Mouse (Mus musculus): ENCODE measurements around the gene Ryr1. TPM values are rescaled to one million over a fixed set of nuclear protein-coding genes. Genes with fewer than 3 reads are reported as not detected.

Ryr1 gene
- polyA plus RNA-seq, 1 experiment from 2014 or later = 0.01 TPM

DNA sequence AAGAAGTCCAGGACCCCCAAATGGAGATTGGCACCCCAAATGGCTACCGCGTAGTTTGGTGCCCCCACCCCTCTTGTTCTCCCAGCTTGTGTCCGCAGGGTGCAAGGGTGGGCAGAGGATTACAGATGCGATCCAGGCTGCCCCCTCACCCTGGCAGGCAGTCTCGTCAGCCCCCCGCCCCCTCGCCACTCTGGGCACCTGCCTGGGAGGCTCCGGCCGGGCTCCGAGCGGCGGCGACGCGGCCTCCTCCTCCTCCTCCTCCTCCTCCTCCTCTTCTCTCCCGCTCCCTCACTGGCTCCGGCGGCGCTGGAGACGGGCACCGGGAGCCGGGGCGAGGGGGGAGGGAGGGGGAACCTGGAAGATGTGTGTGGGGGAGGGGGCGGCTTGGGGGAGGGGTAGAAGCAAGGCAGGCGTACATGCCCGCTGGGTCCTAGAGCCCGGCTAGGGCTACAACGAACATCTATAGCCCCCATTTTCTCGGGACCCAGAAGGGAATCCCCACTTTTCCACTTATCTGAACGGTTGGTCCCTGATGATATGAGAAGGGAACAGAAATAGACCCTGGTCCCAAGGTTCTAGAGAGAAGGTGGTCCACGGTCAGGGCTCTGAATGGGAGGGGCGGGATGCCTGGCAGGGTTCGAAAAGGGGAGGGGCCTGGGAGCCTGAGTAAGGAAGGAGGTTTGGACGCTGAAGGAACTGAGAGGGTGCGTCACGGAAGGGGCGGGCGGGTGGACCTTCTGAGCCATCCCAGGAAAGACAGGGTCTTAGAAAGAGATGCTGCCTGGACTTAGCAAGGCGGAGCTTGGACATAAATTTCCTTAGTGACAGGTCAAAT, 44.5 kb upstream of the Ryr1 start:
- Histone ChIP-seq H3K27me3 (replicated peaks; ENCODE audit: insufficient read depth, low read length) (peaks cover 16% of the 10 kb centered on the region), H3K9ac (replicated peaks; ENCODE audit: low read depth) (no peak overlapping the region), H3K4me1 (ENCODE audit: insufficient read depth, low read depth, low read length) (peaks cover 11% of the 10 kb centered on the region), H3K27ac (ENCODE audit: low read length) (no peak overlapping the region), H3K4me3 (ENCODE audit: low read depth, low read length) (peak overlapping the region; percentile 44), H3K4me2 (replicated peaks; ENCODE audit: low read depth, low read length) (peak overlapping the region; percentile 71), H3K36me3 (ENCODE audit: insufficient read depth, low read length) (peaks cover 8% of the 10 kb centered on the region; the same call in 1 of the 2 replicates), H3K9me3 (ENCODE audit: low read length) (no peaks in the 10 kb centered on the region)
- ATAC-seq = peak; percentile 77
- WGBS = 0% methylated on average over 29 of the region's 39 CpGs
- TF ChIP-seq EP300 (IDR thresholded peaks at IDR 0.05) (no peak), CTCF (IDR thresholded peaks at IDR 0.05) (no peak)
- DNase-seq (ENCODE audit: low spot score) = peak; percentile 85

DNA sequence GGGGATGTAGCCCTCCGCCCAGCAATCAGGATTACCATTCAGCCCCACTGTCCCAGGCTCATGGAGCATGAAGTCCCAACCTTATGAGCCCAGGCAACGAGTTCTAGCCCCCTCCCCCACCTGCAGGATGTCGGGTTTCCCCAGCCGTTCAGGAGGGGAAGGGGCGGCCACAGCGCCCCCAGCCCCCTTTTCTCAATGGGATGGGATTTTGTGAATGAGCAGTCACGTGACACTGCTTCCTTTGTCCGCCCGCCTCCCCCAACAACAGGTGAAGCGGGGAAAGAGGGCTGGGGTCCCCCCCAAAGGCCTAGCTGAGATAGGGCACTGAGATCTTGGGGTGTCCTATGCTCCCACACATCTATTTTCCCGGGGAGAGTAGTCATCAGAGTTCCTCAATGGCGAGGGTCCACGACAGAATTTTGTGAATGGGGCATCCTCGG, 43.8 kb upstream of the Ryr1 start:
- H3K27ac ChIP-seq (ENCODE audit: low read length) = no peak overlapping the region
- peaks cover 16% of the 10 kb centered on the region for H3K27me3 ChIP-seq (replicated peaks; ENCODE audit: insufficient read depth, low read length)

GRCm38 (mm10) chr7:29168121-29168695, 43.2 kb upstream of the Ryr1 start:
- peak; percentile 18 for DNase-seq (ENCODE audit: low spot score)
- no peaks in the 10 kb centered on the region for H3K9me3 ChIP-seq (ENCODE audit: low read length)
- no peak overlapping the region for H3K27ac ChIP-seq (ENCODE audit: low read length)
- TF ChIP-seq CTCF (IDR thresholded peaks at IDR 0.05) (no peak), EP300 (IDR thresholded peaks at IDR 0.05) (no peak)
- H3K36me3 ChIP-seq (ENCODE audit: insufficient read depth, low read length) = no peaks in the 10 kb centered on the region
- no peak overlapping the region for H3K9ac ChIP-seq (replicated peaks; ENCODE audit: low read depth)
- WGBS = 15% methylated on average over 8 of the region's 10 CpGs
- no peak overlapping the region for H3K4me3 ChIP-seq (ENCODE audit: low read depth, low read length)
- peaks cover 12% of the 10 kb centered on the region for H3K27me3 ChIP-seq (replicated peaks; ENCODE audit: insufficient read depth, low read length)
- H3K4me2 ChIP-seq (replicated peaks; ENCODE audit: low read depth, low read length) = peak overlapping the region; percentile 71; the same call in 1 of the 2 replicates
- no peak for ATAC-seq
- peaks cover 11% of the 10 kb centered on the region for H3K4me1 ChIP-seq (ENCODE audit: insufficient read depth, low read depth, low read length)

More for the DNA sequence above, 43.8 kb upstream of the Ryr1 start:
- no peaks in the 10 kb centered on the region for H3K9me3 ChIP-seq (ENCODE audit: low read length)
- no peak for TF ChIP-seq EP300 (IDR thresholded peaks at IDR 0.05)
- TF ChIP-seq CTCF (IDR thresholded peaks at IDR 0.05) = no peak
- no peak for DNase-seq (ENCODE audit: low spot score)
- ATAC-seq = no peak
- H3K4me2 ChIP-seq (replicated peaks; ENCODE audit: low read depth, low read length) = peak overlapping the region; percentile 71
- peak overlapping the region; percentile 44; the same call in 1 of the 2 replicates for H3K4me3 ChIP-seq (ENCODE audit: low read depth, low read length)
- H3K9ac ChIP-seq (replicated peaks; ENCODE audit: low read depth) = no peak overlapping the region
- WGBS = 3% methylated on average over 13 of the region's 14 CpGs
- H3K4me1 ChIP-seq (ENCODE audit: insufficient read depth, low read depth, low read length) = peaks cover 11% of the 10 kb centered on the region
- H3K36me3 ChIP-seq (ENCODE audit: insufficient read depth, low read length) = peaks cover 5% of the 10 kb centered on the region; the same call in 1 of the 2 replicates

DNA sequence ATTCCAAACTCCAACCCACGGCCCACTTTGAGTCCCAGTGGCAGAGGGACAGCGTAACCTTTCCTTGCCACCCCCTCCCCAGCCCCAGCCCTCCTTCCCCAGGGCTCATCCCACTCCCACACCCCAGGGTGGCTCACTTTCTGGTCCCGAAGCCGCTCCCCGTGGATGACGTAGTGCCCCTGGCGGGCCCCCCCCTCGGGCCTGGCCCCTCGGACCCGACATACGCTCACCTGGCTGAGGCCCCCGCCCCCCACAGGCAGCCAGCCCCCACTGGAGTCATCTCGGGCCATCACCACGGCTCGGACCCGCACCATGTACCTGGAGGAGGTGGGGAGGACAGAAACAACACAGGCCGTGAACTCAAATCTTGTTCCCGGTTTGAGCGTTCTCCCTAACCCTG, 42.7 kb upstream of the Ryr1 start:
- Histone ChIP-seq H3K9me3 (ENCODE audit: low read length) (no peaks in the 10 kb centered on the region), H3K9ac (replicated peaks; ENCODE audit: low read depth) (no peak overlapping the region), H3K4me3 (ENCODE audit: low read depth, low read length) (no peak overlapping the region), H3K27me3 (replicated peaks; ENCODE audit: insufficient read depth, low read length) (peaks cover 7% of the 10 kb centered on the region), H3K4me2 (replicated peaks; ENCODE audit: low read depth, low read length) (no peak overlapping the region), H3K27ac (ENCODE audit: low read length) (no peak overlapping the region), H3K36me3 (ENCODE audit: insufficient read depth, low read length) (no peaks in the 10 kb centered on the region), H3K4me1 (ENCODE audit: insufficient read depth, low read depth, low read length) (peaks cover 11% of the 10 kb centered on the region)
- ATAC-seq (no peak), DNase-seq (ENCODE audit: low spot score) (no peak)
- WGBS = 22% methylated on average over 9 of the region's 19 CpGs
- TF ChIP-seq EP300 (IDR thresholded peaks at IDR 0.05) = no peak
- TF ChIP-seq CTCF (IDR thresholded peaks at IDR 0.05) = no peak

DNA sequence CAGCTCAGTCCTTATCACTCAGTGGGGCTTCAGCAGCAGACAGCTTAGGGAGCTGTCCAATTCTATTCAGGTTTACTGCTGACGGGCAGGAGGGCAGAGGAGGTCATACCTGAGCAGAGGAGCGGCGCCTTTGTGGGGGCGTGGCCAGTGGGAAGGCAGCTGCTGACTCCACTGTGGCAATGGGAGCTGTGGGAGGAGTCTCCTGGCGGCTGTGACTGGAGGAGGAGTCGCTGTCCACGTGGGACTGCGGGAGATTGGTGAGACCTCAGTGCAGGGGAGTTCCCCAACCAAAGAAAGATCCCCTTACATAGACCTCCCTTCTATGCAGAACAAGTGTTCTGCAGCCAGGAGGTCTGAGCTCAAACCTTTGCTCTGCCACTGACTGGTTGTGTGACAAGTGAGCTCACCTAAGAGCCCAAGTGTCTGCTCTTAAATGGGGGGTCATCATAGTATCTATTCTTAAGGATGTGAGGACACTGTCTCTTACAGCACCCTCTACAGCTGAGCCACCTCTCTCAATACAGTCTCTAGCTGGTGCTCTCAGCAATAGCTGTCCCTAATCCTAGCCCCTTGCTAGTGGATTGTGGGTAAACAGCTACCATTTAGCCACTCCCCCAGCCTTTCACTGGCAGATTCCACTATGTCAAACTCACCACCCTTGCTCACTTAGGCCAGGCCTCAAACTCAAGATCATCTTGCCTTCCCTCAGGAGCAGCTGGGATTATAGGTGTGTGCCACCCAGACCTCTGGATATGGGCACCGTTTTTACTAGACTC, 38.0 kb upstream of the Ryr1 start:
- peak; percentile 92 for ATAC-seq
- Histone ChIP-seq H3K27ac (ENCODE audit: low read length) (peak overlapping the region; percentile 76), H3K36me3 (ENCODE audit: insufficient read depth, low read length) (no peaks in the 10 kb centered on the region), H3K4me3 (ENCODE audit: low read depth, low read length) (no peak overlapping the region), H3K9me3 (ENCODE audit: low read length) (no peaks in the 10 kb centered on the region), H3K27me3 (replicated peaks; ENCODE audit: insufficient read depth, low read length) (no peaks in the 10 kb centered on the region), H3K4me1 (ENCODE audit: insufficient read depth, low read depth, low read length) (no peaks in the 10 kb centered on the region; the same call in 1 of the 2 replicates), H3K4me2 (replicated peaks; ENCODE audit: low read depth, low read length) (peak overlapping the region; percentile 25), H3K9ac (replicated peaks; ENCODE audit: low read depth) (no peak overlapping the region)
- TF ChIP-seq CTCF (IDR thresholded peaks at IDR 0.05) = no peak
- no peak for TF ChIP-seq EP300 (IDR thresholded peaks at IDR 0.05)
- WGBS = 10% methylated on average over 9 of the region's 9 CpGs
- peak; percentile 89 for DNase-seq (ENCODE audit: low spot score)

- H3K27ac ChIP-seq (ENCODE audit: low read length) = peak overlapping the region; percentile 76
- DNase-seq (ENCODE audit: low spot score) = peak; percentile 69
- no peaks in the 10 kb centered on the region for H3K9me3 ChIP-seq (ENCODE audit: low read length)
- peak; percentile 79 for ATAC-seq
- H3K36me3 ChIP-seq (ENCODE audit: insufficient read depth, low read length) = no peaks in the 10 kb centered on the region
- 44% methylated on average over 5 of the region's 5 CpGs for WGBS
- TF ChIP-seq EP300 (IDR thresholded peaks at IDR 0.05) (no peak; the same call in 1 of the 2 replicates), CTCF (IDR thresholded peaks at IDR 0.05) (no peak)
- H3K4me2 ChIP-seq (replicated peaks; ENCODE audit: low read depth, low read length) = peak overlapping the region; percentile 25
- no peak overlapping the region for H3K4me3 ChIP-seq (ENCODE audit: low read depth, low read length)
- H3K9ac ChIP-seq (replicated peaks; ENCODE audit: low read depth) = no peak overlapping the region
- no peaks in the 10 kb centered on the region; the same call in 1 of the 2 replicates for H3K4me1 ChIP-seq (ENCODE audit: insufficient read depth, low read depth, low read length)
- no peaks in the 10 kb centered on the region for H3K27me3 ChIP-seq (replicated peaks; ENCODE audit: insufficient read depth, low read length)
Measured at GRCm38 (mm10) chr7:29162294-29162693, 37.3 kb upstream of the Ryr1 start.

Measured in lung, postnatal 0 days (tissue).